Mouse (Mus musculus): ENCODE results near the gene Tshz3.

- TF ChIP-seq TAL1 (IDR thresholded peaks at IDR 0.05; ENCODE audit: low read length): no peak
- TF ChIP-seq GATA1 (IDR thresholded peaks at IDR 0.05; ENCODE audit: low read length): no peak
Measured at GRCm38 (mm10) chr7:36767501-36768092, 69.7 kb downstream of the Tshz3 start.

Data from erythroblast, embryonic 14.5 days (primary cell).